Mouse (Mus musculus): ENCODE data around the gene Rnasel. TPM values are rescaled to one million over a fixed set of nuclear protein-coding genes. Genes with fewer than 3 reads are reported as not detected.

The Rnasel gene
- polyA plus RNA-seq, 1 experiment from 2014 or later: 10.1 TPM

GRCm38 (mm10) chr1:153717990-153718389 is 31.2 kb upstream of the Rnasel start:
- Histone ChIP-seq H3K9me3 (replicated peaks) (no peaks in the 10 kb centered on the region), H3K27me3 (ENCODE audit: low read depth, poor library complexity, severe bottlenecking) (no peaks in the 10 kb centered on the region), H3K27ac (replicated peaks) (no peak overlapping the region), H3K36me3 (no peaks in the 10 kb centered on the region), H3K4me1 (no peaks in the 10 kb centered on the region), H3K4me3 (no peak overlapping the region)
- no peak for DNase-seq (ENCODE audit: low spot score)
- 89% methylated on average over 1 of the region's 1 CpGs for WGBS

- no peak for DNase-seq (ENCODE audit: low spot score)
- WGBS: 87% methylated on average over 7 of the region's 7 CpGs
- H3K4me3 ChIP-seq: no peak overlapping the region
- no peaks in the 10 kb centered on the region for H3K9me3 ChIP-seq (replicated peaks)
- H3K27me3 ChIP-seq (ENCODE audit: low read depth, poor library complexity, severe bottlenecking): no peaks in the 10 kb centered on the region
- no peaks in the 10 kb centered on the region for H3K36me3 ChIP-seq
- H3K27ac ChIP-seq (replicated peaks): no peak overlapping the region
- H3K4me1 ChIP-seq: no peaks in the 10 kb centered on the region
These were observed 28.3 kb upstream of the Rnasel start for GRCm38 (mm10) chr1:153720935-153721334.

GRCm38 (mm10) chr1:153721565-153722310 is 27.5 kb upstream of the Rnasel start:
- Histone ChIP-seq H3K4me1 (no peaks in the 10 kb centered on the region), H3K9me3 (replicated peaks) (no peaks in the 10 kb centered on the region), H3K36me3 (no peaks in the 10 kb centered on the region), H3K4me3 (no peak overlapping the region), H3K27ac (replicated peaks) (no peak overlapping the region), H3K27me3 (ENCODE audit: low read depth, poor library complexity, severe bottlenecking) (no peaks in the 10 kb centered on the region)
- no peak for DNase-seq (ENCODE audit: low spot score)
- 91% methylated on average over 9 of the region's 9 CpGs for WGBS

- Histone ChIP-seq H3K36me3 (no peaks in the 10 kb centered on the region), H3K9me3 (replicated peaks) (no peaks in the 10 kb centered on the region), H3K27me3 (ENCODE audit: low read depth, poor library complexity, severe bottlenecking) (no peaks in the 10 kb centered on the region), H3K27ac (replicated peaks) (no peak overlapping the region), H3K4me3 (no peak overlapping the region), H3K4me1 (no peaks in the 10 kb centered on the region)
- DNase-seq (ENCODE audit: low spot score): no peak
- WGBS: 80% methylated on average over 9 of the region's 9 CpGs
These were observed 25.8 kb upstream of the Rnasel start for GRCm38 (mm10) chr1:153723426-153723825.

- DNase-seq (ENCODE audit: low spot score): no peak
- H3K4me3 ChIP-seq: no peak overlapping the region
- H3K9me3 ChIP-seq (replicated peaks): no peaks in the 10 kb centered on the region
- no peaks in the 10 kb centered on the region for H3K36me3 ChIP-seq
- H3K27ac ChIP-seq (replicated peaks): no peak overlapping the region
- WGBS: 89% methylated on average over 16 of the region's 16 CpGs
- H3K4me1 ChIP-seq: no peaks in the 10 kb centered on the region; the same call in 1 of the 2 replicates
- H3K27me3 ChIP-seq (ENCODE audit: low read depth, poor library complexity, severe bottlenecking): no peaks in the 10 kb centered on the region
These were observed 22.6 kb upstream of the Rnasel start for GRCm38 (mm10) chr1:153726636-153727035.

- Histone ChIP-seq H3K9me3 (replicated peaks) (no peaks in the 10 kb centered on the region), H3K27me3 (ENCODE audit: low read depth, poor library complexity, severe bottlenecking) (peaks cover 22% of the 10 kb centered on the region), H3K36me3 (no peaks in the 10 kb centered on the region), H3K4me3 (no peak overlapping the region), H3K4me1 (peaks cover 23% of the 10 kb centered on the region), H3K27ac (replicated peaks) (no peak overlapping the region)
- WGBS: 67% methylated on average over 2 of the region's 2 CpGs
- DNase-seq (ENCODE audit: low spot score): no peak
These were observed 19.4 kb upstream of the Rnasel start for GRCm38 (mm10) chr1:153729806-153730205.

GRCm38 (mm10) chr1:153730671-153731070 is 18.6 kb upstream of the Rnasel start:
- 65% methylated on average over 3 of the region's 3 CpGs for WGBS
- Histone ChIP-seq H3K4me3 (no peak overlapping the region), H3K4me1 (peaks cover 27% of the 10 kb centered on the region), H3K27ac (replicated peaks) (peak overlapping the region; percentile 43; the same call in 1 of the 2 replicates), H3K27me3 (ENCODE audit: low read depth, poor library complexity, severe bottlenecking) (peaks cover 30% of the 10 kb centered on the region), H3K36me3 (no peaks in the 10 kb centered on the region), H3K9me3 (replicated peaks) (no peaks in the 10 kb centered on the region)
- DNase-seq (ENCODE audit: low spot score): no peak

GRCm38 (mm10) chr1:153733181-153733580 is 16.0 kb upstream of the Rnasel start:
- 44% methylated on average over 9 of the region's 9 CpGs for WGBS
- Histone ChIP-seq H3K4me3 (no peak overlapping the region), H3K27me3 (ENCODE audit: low read depth, poor library complexity, severe bottlenecking) (peaks cover 40% of the 10 kb centered on the region), H3K27ac (replicated peaks) (peak overlapping the region; percentile 52), H3K9me3 (replicated peaks) (no peaks in the 10 kb centered on the region), H3K4me1 (peaks cover 52% of the 10 kb centered on the region), H3K36me3 (no peaks in the 10 kb centered on the region)
- DNase-seq (ENCODE audit: low spot score): no peak

GRCm38 (mm10) chr1:153734866-153735265 is 14.4 kb upstream of the Rnasel start:
- peaks cover 64% of the 10 kb centered on the region for H3K4me1 ChIP-seq
- WGBS: 84% methylated on average over 4 of the region's 4 CpGs

GRCm38 (mm10) chr1:153736096-153736495 is 13.1 kb upstream of the Rnasel start:
- Histone ChIP-seq H3K4me1 (peaks cover 77% of the 10 kb centered on the region), H3K36me3 (no peaks in the 10 kb centered on the region), H3K4me3 (no peak overlapping the region), H3K27me3 (ENCODE audit: low read depth, poor library complexity, severe bottlenecking) (peaks cover 70% of the 10 kb centered on the region), H3K9me3 (replicated peaks) (no peaks in the 10 kb centered on the region), H3K27ac (replicated peaks) (peak overlapping the region; percentile 67)
- DNase-seq (ENCODE audit: low spot score): no peak
- whole genome bisulfite sequencing: 79% methylated on average over 6 of the region's 6 CpGs

More at GRCm38 (mm10) chr1:153734866-153735265, 14.4 kb upstream of the Rnasel start:
- DNase-seq (ENCODE audit: low spot score): no peak
- H3K9me3 ChIP-seq (replicated peaks): no peaks in the 10 kb centered on the region
- no peak overlapping the region for H3K4me3 ChIP-seq
- H3K36me3 ChIP-seq: no peaks in the 10 kb centered on the region
- no peak overlapping the region for H3K27ac ChIP-seq (replicated peaks)
- H3K27me3 ChIP-seq (ENCODE audit: low read depth, poor library complexity, severe bottlenecking): peaks cover 57% of the 10 kb centered on the region

GRCm38 (mm10) chr1:153737101-153738085 is 11.8 kb upstream of the Rnasel start:
- peaks cover 79% of the 10 kb centered on the region for H3K27me3 ChIP-seq (ENCODE audit: low read depth, poor library complexity, severe bottlenecking)
- peaks cover 5% of the 10 kb centered on the region; the same call in 1 of the 2 replicates for H3K36me3 ChIP-seq
- DNase-seq (ENCODE audit: low spot score): peak; percentile 68
- peak overlapping the region; percentile 67 for H3K27ac ChIP-seq (replicated peaks)
- peaks cover 81% of the 10 kb centered on the region for H3K4me1 ChIP-seq
- 41% methylated on average over 9 of the region's 9 CpGs for WGBS
- H3K4me3 ChIP-seq: peak overlapping the region; percentile 15; the same call in 1 of the 2 replicates
- no peaks in the 10 kb centered on the region for H3K9me3 ChIP-seq (replicated peaks)

- peak overlapping the region; percentile 66 for H3K4me3 ChIP-seq
- no peak for DNase-seq (ENCODE audit: low spot score)
- H3K36me3 ChIP-seq: peaks cover 26% of the 10 kb centered on the region
- 20% methylated on average over 13 of the region's 13 CpGs for WGBS
- H3K9me3 ChIP-seq (replicated peaks): no peaks in the 10 kb centered on the region
- peak overlapping the region; percentile 82; the same call in 1 of the 2 replicates for H3K27ac ChIP-seq (replicated peaks)
- peaks cover 85% of the 10 kb centered on the region for H3K4me1 ChIP-seq
- peaks cover 61% of the 10 kb centered on the region for H3K27me3 ChIP-seq (ENCODE audit: low read depth, poor library complexity, severe bottlenecking)
These were observed 9.7 kb upstream of the Rnasel start for GRCm38 (mm10) chr1:153739437-153740015.
